Mouse (Mus musculus) brain, embryonic 14.5 days (tissue): ENCODE measurements around the gene Ubald1.

ENCODE experiments used
- CTCF ChIP-seq: fragments of 200-500 bp; IDR thresholded peaks from 2 replicates; pipeline ENCODE4 v1.5.1; 2012; ENCODE audit warnings: inconsistent platforms, mild to moderate bottlenecking, moderate library complexity, borderline replicate concordance; ENCODE audit not compliant: insufficient read depth, insufficient read length; ENCODE audit errors: extremely low read depth
- POLR2A ChIP-seq: fragments of 200-500 bp; IDR thresholded peaks from 2 replicates; pipeline ENCODE4 v1.6.1; 2012; ENCODE audit warnings: mild to moderate bottlenecking, inconsistent platforms, borderline replicate concordance; ENCODE audit not compliant: poor library complexity, insufficient read depth, insufficient read length, severe bottlenecking; ENCODE audit errors: extremely low read depth

DNA sequence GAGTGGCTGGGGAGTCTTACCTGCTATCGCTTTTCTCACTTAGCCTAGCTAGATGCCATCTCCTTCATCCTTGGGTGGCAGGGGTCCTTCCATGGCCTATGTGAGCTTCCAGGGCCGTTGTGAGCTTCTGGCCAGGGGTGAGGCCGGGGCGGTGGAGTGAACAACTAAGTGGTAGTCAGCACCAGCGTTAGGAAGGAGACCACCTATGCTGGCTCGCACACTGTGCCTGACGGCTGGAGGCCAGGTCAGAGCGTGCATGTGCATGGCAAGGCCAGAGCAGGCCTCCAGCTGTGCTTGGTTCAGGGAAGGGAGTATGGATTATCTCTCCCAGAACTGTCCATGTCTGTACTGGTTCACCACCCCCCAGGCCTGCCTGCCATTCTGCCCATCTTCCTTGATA lies 16.4 kb downstream of the Ubald1 start:
- TF ChIP-seq CTCF (no peak), POLR2A (no peak)
